Mouse (Mus musculus) gastrocnemius, postnatal 4 days (tissue): ENCODE data around the gene Vat1. TPM values are rescaled to one million over a fixed set of nuclear protein-coding genes. Genes with fewer than 3 reads are reported as not detected.
"Not testable (repeated sequence)": the region's sequence is repeated elsewhere in the genome, so short reads cannot be mapped to it uniquely, and the experiment has no call there.

Source experiments
- DNase-seq, 2 experiments: peaks; one replicate each; pipeline ENCODE4 v3.0.0; 2021 to 2022; ENCODE audit warnings: low spot score in 2 of 2, mixed read lengths in 2 of 2
- total RNA-seq, 2 experiments: library from RNA; stranded (reverse); gene quantifications; 2 replicates each; pipeline ENCODE4 v1.2.3; 2021

Gene Vat1
- total RNA-seq, 2 experiments from 2014 or later: 72.6 to 79.3 TPM

DNA sequence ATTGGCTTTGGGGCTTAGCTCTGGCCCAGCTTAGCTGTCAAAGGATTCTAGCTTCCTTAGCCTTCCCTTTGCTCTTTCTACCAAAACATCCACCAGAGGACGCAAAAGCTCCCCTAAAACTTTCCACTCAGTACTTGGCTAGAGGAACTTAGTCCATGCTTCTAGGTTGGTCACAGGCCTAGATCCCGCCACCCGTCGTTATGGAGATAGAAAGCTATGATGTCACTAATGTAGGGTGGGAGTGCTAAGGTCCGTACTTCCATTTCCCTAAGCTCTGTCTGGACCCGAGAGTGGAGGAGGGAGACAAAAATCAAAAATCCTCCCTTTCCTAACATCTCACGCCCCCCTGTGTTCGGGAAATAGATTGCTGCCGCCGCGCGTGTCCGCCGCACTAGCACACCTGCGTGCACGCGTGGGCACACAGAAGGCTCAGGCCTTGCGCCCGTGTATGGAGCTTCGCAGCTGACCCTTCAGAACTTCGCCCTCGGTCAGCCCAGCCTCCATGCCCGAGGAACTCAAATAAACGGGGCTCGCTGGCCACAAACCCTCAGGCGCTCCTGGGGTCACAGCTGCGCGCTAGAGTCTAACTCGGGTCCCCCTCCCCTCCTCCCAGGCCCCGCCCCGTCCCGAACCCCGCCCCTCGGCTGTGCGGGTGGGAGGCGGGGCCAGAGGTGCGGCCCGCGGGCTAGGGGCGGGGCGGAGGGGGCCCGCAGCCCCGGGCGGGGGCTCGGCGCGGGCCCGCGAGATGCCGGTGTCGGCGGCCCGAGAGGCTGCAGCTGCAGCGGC lies 1.6 kb upstream of the Vat1 start:
- peak; percentile 50 to 69 for DNase-seq

GRCm38 (mm10) chr11:101466552-101466950 lies 521 bp upstream of the Vat1 start:
- DNase-seq: not testable (repeated sequence)

GRCm38 (mm10) chr11:101465101-101465868 lies 745 bp downstream of the Vat1 start:
- peak; percentile 48 to 80 for DNase-seq

DNA sequence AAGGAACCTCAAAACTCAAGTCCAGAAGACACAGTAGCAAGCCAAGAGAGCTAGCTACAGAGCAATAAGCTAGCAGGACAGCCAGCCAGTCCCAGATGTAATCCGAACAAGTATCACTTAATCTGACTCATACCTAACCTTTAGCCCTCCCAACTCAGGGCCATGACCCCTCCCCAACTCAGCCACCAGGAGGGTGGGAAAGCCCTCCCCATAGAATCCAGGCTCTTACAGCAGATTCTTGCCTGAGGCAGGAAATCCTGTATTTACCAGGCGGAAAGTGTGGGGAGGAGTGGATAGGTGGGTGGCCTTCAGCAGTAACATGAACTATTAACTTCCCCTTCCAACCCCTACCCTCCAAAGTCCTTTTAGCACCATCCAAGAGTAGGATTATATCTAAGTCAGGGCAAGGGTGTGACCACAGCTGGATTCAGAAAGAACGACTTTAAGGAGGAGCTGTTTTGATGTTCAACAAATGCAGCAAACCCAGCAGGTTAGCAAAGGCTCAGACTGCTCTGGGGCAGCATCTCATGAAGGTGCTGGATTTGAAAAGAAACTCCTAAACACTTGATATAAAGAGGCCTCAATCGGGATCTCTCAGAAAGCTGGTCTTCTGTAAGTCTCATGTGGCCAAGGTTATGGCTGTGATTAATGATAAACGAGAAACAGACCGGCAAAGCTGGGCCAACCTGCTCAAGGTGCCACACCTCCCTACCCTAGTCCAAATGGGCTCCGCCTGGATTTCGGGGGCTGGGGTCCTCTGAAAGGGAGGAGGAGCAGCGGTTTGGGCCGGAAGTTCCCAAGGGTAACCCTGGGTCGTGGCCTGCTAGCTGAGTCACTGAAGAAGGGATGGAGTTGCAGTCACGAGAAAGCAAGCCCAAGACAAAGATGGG lies 1.6 kb downstream of the Vat1 start, which contains the start of gene Rnd2:
Gene Rnd2 (plus strand): TSS at position 789 of the 890 bp plus-strand sequence.
- DNase-seq: no peak

DNA sequence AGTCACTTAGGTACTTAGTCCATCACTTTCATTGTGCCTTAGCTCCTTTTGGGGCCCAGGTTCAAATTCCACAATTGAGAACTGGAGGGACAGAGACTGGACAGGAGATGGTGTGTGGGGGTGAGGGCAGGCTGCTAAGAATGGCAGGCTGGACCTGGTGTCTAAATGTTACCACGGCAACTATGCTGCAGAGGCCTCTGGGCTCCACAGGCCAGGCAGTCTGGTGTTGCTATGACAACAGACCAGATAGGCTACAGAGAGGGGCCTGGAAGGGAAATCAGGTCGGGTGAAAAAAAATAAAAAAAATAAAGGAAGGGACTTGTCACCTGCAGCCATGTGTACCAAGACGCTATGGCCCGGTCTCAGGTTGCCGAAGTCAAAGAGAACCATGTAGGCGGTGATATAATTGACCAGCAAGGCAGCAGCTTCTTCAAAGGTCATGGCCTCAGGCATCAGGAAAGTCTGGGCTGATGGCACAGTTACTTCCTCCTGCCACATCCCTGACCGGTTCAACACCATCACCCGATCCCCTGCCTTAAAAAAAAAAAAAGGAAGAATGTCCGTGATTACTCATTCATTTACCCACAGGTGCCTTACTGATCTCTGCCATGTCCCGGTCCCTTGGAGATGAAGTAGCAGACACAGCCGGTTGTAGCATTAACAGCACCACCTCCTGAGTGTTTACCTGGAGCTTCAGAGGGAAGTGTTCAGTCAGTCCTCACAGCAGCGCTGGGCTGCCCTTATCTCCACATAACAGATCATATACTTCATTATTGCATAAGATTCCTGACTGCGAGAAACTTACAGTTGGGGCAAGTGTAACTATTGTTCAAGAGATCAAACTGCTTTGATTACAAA lies 3.2 kb downstream of the Vat1 start:
- no peak for DNase-seq

DNA sequence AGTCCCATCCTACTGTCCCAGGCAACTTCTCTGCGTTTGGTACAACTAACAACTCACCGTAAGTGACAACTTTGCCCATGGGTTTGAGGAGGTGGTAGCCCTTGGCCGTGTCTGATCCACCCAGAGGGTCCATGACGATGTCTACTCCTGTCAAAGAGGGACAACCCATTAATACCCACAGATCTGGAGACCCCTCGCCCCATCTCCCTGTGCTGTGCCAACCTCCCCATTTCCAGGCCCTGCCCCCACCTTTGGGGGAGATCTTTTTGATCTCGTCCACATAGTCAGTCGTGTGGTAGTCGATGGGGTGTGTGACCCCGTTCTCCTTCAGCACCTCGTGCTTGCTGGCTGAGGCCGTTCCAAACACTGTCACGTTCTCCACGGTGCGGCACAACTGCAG lies 3.9 kb downstream of the Vat1 start:
- DNase-seq: no peak

- no peak for DNase-seq
These were observed 5.7 kb downstream of the Vat1 start for GRCm38 (mm10) chr11:101460321-101460720.

DNA sequence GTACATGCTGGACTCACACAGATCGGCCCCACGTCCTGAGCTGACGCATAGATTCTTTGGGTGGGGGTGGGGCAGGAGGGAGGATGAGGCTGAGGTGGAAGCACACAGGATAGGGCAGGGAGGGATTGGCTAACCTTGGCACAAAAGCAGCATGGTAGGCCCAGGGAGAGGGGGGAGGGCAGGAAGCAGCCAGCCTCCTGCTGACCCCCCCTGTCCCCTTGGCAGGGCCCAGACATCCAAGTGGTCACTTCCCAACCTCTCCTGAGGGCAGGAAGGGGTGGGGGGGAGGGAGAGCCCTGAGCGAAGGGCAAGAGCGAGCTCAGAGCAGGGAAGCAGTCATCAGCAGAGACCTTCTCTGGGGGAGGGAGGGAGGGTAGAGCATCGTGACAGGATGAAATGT lies 6.3 kb downstream of the Vat1 start:
- DNase-seq: no peak

- DNase-seq: no peak
These were observed 7.8 kb downstream of the Vat1 start for GRCm38 (mm10) chr11:101458217-101458616.

DNA sequence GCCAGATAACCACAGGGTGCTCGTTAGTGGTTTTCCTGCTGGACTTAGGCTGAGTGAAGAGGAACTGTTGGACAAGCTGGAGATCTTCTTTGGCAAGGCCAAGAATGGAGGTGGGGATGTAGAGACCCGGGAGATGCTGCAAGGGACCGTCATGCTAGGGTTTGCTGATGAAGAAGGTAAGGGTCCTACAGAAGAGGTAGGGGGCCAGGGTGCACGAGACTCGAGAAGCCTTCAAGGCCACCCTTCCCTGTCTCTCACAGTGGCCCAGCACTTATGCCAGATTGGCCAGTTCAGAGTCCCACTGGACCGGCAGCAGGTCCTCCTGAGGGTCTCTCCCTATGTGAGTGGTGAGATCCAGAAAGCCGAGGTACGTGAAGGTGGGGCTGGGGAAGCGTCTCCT lies 8.4 kb downstream of the Vat1 start:
- DNase-seq: no peak

- DNase-seq: no peak
These were observed 10.4 kb downstream of the Vat1 start for GRCm38 (mm10) chr11:101455627-101456026.

DNA sequence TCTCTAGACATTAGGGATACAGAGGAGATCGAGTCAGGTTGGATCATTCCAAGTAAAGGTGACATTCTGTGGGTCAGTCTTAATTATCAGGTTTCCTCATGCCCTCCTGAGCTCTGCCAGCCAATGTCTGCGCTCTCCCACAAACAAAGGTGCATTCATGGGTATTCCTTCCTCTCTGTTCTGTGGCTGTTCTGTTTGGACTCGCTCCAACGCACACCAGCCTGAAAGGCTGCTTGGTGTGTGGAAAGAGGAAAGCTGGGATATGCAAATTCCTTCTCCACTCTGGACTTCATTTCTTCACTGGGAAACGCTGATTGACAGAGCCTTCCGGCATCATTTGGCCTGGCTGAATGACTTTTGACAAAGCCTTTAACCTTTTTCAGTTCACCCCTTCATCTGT lies 11.3 kb downstream of the Vat1 start:
- no peak for DNase-seq

GRCm38 (mm10) chr11:101452093-101452774 lies 13.8 kb downstream of the Vat1 start:
- DNase-seq: no peak

- no peak for DNase-seq
These were observed 14.5 kb downstream of the Vat1 start for GRCm38 (mm10) chr11:101451536-101451935.

DNA sequence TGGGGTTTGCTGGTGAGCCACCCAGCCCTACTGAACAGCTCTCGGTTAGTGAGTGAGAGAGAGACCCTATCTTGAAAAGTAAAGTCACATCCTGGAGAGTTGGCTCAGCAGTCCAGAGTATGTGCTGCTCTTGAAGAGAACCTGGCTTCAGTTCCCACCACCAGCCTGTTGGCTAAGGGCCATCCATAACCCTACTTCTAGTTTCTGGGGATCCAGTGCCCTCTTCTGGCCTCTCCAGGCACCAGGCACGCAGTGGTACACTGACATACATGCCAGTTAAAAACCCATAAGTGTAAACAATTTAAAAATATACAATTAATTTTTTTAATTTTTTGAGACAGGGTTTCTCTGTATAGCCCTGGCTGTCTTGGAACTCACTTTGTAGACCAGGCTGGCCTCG lies 15.6 kb downstream of the Vat1 start:
- DNase-seq: no peak

DNA sequence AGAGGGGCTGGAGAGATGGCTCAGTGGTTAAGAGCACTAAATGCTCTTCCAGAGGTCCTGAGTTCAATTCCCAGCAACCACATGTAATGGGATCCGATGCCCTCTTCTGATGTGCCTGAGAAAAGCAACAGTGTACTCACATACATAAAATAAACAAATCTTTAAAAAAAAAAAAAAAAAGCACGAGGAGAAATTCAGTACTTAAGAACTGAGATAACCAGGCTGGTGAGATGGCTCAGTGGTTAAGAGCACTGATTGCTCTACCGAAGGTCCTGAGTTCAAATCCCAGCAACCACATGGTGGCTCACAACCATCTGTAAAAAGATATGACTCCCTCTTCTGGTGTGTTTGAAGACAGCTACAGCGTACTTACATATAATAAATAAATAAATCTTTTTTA lies 16.4 kb downstream of the Vat1 start:
- DNase-seq: not testable (repeated sequence)

DNA sequence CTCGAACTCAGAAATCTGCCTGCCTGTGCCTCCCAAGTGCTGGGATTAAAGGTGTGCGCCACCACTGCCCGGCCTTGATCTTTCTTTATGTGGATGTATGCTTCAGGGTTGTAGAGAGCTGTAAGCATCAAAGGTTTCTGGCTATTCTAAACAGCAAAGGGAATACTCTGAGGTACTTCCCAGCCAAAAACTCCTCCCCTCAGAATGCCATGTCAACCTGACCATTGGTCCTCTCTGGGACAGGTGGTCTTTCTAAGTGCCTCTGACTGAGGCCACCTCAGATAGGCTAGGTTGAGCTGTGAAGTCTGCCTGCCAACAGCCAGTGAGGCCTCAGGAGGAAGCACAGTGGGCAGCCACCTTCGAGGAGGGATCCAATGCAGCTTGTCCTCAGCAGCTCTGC lies 17.1 kb downstream of the Vat1 start:
- no peak for DNase-seq

DNA sequence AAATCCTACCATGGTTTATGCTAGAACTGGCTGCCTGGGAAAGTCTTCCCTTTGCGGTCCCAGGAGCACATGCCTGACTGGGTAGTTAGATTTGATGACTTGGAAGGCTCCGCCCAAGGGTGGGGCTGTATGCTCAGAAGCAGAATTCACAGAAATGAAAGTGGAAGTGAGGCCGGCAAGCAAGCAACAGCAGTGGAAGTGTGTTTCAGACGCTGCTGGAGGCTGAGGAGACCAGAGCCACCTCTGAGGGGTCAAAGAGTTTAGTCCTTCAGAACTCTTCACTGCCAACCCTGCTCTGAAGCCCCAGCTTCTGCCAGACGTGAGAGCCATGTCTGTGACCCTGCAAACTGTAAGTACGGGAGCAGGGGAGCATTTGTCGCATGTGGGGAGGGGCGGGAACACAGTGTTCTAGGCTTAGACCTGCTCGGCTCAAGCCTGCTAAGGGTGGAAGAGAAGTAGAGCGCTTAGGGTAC lies 17.7 kb downstream of the Vat1 start, which contains the start of gene Ifi35:
Gene Ifi35 (plus strand): TSS at position 134 of the 473 bp plus-strand sequence.
- peak in 1 of 2 experiments; percentile 75 for DNase-seq

DNA sequence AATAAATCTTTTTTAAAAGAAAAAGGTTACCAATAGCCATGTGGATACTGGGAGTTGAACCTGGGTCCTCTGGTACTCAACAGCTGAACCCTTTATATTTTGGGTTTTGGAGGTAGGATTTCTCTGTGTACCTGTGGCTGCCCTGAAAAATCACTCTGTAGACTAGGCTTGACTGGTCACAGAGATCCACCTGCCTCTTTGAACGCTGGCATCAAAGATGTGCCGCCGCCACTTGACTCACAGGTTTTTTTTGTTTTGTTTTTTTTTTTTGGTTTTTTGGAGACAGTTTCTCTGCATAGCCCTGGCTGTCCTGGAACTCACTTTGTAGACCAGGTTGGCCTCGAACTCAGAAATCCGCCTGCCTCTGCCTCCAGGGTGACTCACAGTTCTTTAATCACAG lies 18.2 kb downstream of the Vat1 start:
- no peak for DNase-seq

GRCm38 (mm10) chr11:101446860-101447259 lies 19.2 kb downstream of the Vat1 start:
- DNase-seq: not testable (repeated sequence)
